Mouse (Mus musculus) spleen, postnatal 4 days (tissue): ENCODE measurements around the gene Slc12a7.

Experiments
- DNase-seq, 2 experiments: peaks; one replicate each; pipeline ENCODE4 v3.0.0; 2022; ENCODE audit warnings: low spot score in 2 of 2

Slc12a7 gene

DNA sequence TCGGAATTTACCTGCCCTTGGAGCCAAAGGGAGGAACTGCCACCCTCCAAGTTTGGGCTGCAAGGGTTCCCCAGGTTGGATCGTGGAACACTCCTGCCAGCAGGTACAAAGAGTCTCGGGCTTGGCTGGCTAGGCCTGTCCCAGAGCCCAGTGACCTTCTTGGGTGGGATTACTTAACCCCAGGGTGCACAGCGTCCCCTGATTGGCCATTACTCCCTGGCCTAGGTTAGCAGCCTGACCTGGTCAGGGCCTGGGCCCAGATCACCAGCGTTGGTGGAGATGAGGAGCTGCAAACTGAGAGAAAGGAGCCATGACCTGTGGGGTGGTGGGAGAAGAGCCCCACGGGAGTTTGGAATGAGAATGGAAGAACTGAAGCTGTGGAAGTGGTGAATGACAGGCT lies 30.0 kb downstream of the Slc12a7 start:
- no peak for DNase-seq

DNA sequence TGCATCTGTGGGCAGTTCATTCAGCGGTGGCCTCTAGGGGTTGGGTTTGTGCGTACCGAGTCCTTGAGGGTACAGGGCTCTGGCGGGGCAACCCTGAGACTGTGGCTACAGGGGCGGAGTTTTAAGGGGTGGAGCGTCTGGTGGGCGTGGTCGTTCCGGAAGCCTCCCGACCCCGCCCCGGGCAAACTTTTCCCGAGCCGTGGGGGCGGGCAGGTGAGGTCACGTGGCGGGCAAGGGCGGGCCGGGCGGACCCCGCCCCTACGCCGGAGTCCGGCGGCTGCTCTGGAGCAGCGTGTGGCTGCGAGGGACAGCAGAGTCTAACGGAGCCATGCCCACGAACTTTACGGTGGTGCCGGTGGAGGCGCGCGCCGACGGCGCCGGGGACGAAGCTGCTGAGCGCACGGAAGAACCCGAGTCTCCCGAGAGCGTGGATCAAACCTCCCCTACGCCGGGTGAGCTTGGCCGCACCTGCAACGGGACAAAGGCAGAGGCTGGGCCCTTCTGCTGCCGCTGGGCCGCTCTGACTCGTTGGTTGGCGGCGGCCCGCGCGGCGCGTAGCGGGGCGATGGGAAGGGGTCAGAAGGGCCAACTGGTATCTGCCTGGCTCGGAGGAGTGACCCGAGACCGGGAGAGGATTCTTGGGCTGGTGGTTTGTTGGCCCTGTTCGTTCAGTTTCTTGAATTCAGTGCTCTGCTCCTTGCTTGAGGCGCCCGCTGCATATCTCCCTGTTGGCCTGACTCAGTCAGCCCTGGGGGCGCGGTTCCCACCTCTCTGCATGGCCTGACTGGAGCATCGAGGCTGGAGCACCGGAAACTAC lies 30.8 kb downstream of the Slc12a7 start:
- DNase-seq, result peak; percentile 83 to 87

- DNase-seq, result no peak
Measured at GRCm38 (mm10) chr13:73764256-73764775, 31.4 kb downstream of the Slc12a7 start.

GRCm38 (mm10) chr13:73765393-73765792 lies 32.5 kb downstream of the Slc12a7 start:
- no peak for DNase-seq

DNA sequence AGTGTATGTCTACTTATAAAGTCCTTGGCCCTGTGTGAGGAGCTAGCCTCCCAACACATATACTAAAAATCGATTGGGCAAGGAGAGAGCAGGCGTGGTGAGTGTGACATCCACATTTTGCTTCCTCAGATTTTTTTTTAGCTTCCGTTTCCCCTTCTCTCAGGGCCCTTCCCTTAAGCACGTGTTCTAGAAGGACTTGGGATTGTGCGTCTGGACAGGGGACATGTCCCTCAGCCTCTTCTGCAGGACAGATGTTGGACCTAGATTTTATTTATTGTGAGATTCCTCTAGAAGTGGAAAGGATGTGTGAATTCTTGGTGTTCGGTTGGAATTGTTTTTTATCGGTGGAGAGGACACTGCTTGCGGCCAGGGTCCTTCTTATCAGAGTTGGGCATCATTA lies 34.3 kb downstream of the Slc12a7 start:
- DNase-seq, result no peak

- DNase-seq, result no peak
Measured at GRCm38 (mm10) chr13:73767754-73768153, 34.9 kb downstream of the Slc12a7 start.

DNA sequence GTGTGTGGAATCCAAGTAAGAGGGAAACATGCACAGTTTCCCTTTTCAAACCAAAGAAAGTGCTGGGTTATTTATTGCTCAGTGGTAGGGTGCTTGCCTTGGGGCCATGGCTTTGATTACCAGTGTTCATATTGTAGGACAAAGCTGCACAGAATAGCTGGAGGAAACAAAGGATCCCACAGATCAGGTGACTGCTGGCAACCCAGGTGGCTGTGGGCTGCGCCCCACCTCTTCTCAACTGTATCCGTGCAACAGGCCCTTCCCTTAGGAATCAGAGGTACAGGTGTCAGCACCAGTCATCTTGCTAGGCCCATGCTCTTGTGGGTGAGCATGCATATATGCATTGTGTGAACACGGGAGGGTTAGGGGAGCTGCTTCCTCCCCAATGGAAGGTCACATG lies 35.4 kb downstream of the Slc12a7 start:
- DNase-seq, result no peak

DNA sequence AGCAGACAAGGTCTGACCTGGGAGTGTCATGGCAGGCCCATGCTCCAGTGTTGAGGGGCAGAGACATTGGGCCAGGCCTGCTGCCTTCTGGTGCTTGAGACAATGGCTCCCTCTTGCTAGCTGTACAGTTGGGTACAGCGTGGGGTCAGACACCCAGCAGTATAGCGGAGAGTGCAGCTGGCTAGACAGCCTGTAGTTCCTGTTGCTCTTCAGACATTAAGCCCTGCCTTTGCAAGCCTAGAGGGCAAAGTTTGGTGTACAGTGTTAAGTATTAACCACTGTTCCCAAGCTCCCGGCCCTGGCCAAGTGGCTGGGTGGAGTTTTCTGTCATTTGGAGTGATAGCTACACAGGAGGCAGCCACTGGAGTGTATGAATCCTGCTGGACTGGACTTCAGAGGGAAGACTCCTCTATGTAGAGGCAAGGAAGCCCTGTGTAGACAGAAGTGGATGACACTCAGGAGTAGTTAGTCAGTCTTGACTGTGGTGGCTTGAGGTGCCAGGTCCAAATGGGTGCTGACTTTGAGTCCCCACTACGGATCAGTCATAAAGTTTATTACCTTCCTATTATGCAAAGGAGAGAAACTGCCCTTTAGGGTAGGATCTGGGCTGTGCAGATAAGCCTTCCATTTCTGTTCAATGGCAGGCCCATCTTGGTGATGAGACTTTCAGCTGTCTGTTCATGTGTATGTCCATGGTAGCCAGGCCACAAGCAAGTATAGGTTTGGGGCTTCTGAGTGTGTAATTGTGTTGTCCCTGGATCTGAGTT lies 37.2 kb downstream of the Slc12a7 start:
- no peak for DNase-seq

GRCm38 (mm10) chr13:73771131-73771530 lies 38.2 kb downstream of the Slc12a7 start:
- no peak for DNase-seq

DNA sequence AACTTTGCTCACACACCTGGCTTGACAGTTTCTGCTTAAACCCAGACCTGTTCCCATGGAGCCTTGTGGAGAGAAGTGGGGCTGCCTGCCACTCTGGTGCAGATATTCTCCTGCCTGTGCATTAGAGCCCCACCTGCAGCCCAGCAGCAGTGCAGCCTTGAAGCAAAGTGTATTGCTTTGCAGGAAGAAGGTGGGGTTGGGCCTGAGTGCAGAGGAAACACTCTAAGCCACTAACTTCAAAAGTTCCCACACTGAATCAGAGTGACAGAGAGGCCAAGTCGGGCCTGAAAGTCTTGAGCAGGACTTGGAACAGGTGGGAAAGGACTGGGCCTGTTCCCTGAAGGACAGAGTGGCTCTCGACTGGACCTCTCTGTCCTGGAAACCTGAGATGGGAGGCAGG lies 39.8 kb downstream of the Slc12a7 start:
- no peak for DNase-seq

- no peak for DNase-seq
Measured at GRCm38 (mm10) chr13:73773519-73774205, 40.8 kb downstream of the Slc12a7 start.

DNA sequence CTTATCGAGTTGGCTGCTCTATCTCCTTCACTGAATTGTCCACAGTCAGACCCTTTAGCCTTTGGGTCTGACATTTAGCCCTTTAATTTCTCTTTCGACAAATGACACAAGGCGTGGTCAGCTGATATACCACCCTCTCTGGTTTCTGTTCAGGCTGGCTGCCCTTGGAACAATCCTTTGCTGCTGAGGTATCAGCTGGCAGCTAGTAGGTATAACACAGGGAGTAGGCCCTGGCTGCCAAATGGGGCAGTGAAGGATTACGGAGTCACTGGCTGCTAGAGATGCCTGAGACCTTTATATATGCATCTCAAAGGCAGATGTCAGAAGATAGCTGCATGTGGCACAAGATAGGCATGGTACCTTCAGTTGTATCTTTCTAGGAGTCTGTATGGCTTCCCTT lies 42.9 kb downstream of the Slc12a7 start:
- DNase-seq, result no peak

GRCm38 (mm10) chr13:73777578-73777977 lies 44.7 kb downstream of the Slc12a7 start:
- no peak for DNase-seq

DNA sequence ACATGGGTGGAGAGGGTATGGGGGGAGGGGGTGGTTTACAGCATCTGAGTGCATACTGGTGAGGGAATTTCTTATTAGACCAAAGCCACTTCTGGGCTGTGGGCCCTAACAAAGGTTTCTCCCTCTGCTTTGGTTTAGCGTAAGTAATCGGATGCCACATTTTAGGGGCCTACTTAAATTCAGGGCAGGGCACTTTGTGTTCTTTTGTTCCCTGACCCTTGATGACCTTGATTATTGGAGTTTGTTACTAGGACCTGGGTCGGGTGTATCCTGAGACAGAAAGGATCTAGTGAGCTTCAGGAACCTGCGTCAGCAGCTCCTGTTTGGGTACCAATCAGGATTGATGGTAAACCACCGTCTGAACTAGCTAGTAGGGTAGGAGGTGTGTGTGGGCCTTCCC lies 49.6 kb downstream of the Slc12a7 start:
- DNase-seq, result no peak

DNA sequence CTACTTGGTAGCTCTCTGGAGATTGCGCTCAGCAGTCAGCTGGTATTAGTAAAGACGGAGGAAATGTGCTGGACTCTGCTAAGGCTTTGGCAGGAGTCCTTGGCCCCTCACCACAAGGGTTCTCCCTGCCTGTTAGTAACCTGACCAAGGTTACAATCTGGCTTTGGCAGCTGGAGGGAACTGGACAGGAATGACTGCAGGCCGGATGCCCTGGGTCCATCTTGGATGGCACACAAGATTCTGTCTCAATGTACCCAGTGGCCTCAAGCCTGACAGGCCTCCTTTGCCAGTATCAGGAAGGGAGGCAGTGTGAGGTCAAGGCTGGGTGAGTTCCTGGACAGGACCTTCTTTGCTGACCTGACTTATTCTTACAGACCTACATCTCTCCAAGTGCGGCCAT lies 59.3 kb downstream of the Slc12a7 start:
- DNase-seq, result no peak

- no peak for DNase-seq
Measured at GRCm38 (mm10) chr13:73793171-73793570, 60.3 kb downstream of the Slc12a7 start.

- no peak for DNase-seq
Measured at GRCm38 (mm10) chr13:73799110-73799509, 66.2 kb downstream of the Slc12a7 start.

- peak in 1 of 2 experiments; percentile 28 for DNase-seq
Measured at GRCm38 (mm10) chr13:73803450-73804178, 70.7 kb downstream of the Slc12a7 start.

GRCm38 (mm10) chr13:73804914-73805313 lies 72.0 kb downstream of the Slc12a7 start:
- DNase-seq, result no peak

DNA sequence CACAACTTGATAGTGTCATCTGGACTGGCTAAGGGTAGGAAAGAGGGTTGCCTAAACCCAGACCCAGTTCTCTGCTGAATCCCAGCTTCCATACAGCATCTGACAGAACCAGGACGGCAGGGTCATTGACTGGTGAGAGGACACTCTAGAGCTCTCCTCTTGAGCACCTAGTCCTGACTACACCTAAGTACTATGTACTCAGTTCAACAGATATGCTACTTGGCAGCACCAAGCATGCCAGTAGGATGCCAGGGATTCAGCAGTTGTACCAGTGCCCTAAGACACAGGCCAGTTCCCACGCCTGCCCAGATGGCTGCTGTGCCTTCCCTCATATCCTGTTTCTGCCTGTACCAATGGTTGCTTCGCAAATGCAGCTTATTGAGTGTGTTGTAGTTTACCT lies 80.0 kb downstream of the Slc12a7 start:
- DNase-seq, result no peak

- DNase-seq, result no peak
Measured at GRCm38 (mm10) chr13:73814181-73814580, 81.3 kb downstream of the Slc12a7 start.

GRCm38 (mm10) chr13:73816338-73816737 lies 83.4 kb downstream of the Slc12a7 start:
- DNase-seq, result no peak
